Mouse (Mus musculus) CH12.LX (cell line): Measurements from ENCODE around the gene Pgm2l1.

Experiments
- BHLHE40 ChIP-seq: IDR thresholded peaks from 2 replicates; pipeline ENCODE4 v1.6.1; 2011; ENCODE audit warnings: mild to moderate bottlenecking, low read depth, low read length, improper control_type of control experiment
- EP300 ChIP-seq: IDR thresholded peaks from 2 replicates; pipeline ENCODE4 v1.6.1; 2011; ENCODE audit warnings: low read length, improper control_type of control experiment
- NELFE ChIP-seq: IDR thresholded peaks from 2 replicates; pipeline ENCODE4 v1.6.1; 2011; ENCODE audit warnings: low read depth, low read length, improper control_type of control experiment
- SMC3 ChIP-seq: IDR thresholded peaks from 2 replicates; pipeline ENCODE4 v1.6.1; 2011; ENCODE audit warnings: low read depth, low read length, improper control_type of control experiment

DNA sequence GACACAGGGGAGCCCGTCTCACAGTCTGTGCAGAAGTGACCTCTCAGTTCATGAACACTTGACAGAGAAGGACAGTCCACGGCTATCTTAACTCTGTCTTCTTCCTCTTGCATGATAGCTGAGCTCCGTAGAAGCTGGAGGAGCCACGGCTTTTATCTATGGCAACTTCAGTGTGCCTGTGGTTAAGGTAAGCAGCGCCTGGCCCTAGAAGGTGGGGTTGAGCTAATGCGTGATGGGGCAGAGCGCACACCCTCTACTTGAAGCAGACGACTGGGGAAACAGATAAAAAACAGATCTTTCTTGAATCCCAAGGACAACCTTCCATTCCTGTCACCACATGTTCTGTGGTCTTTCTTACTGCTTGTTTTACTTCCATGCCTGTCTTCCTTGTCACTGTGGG is 89.7 kb downstream of the Pgm2l1 start:
- TF ChIP-seq EP300 (no peak), NELFE (no peak), BHLHE40 (no peak), SMC3 (no peak)
